Mouse (Mus musculus): ENCODE results near the gene Akr1b3. TPM values are rescaled to one million over a fixed set of nuclear protein-coding genes. Genes with fewer than 3 reads are reported as not detected.
"Not testable (repeated sequence)": the region's sequence is repeated elsewhere in the genome, so short reads cannot be mapped to it uniquely, and the experiment has no call there.

Akr1b3 gene
- total RNA-seq, 2 experiments from 2014 or later = 42.2 to 45.5 TPM

DNA sequence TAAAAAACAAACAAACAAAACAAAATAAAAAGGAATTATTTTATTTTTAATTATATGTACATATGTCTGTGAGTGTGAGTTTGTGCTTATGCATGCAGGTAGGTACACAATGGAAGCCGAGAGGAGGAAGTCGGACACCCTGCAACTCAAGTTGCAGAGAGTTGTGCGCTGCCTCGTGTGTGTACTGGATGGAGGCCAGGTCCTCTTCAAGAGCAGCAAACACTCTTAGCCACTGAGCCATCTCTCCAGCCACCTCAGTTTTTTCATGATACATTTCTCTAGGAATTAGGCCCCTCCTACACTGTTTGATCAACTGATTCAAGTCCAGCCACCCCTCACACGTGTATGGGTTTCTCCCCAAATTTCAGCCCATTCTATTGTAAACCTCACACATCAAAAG lies 17.4 kb upstream of the Akr1b3 start:
- intact Hi-C loops (cut with DNase I) = no loop called here
- no peak for DNase-seq (ENCODE audit: low spot score in 2 of 2)

- DNase-seq (ENCODE audit: low spot score in 2 of 2); intact Hi-C loops (cut with DNase I): not testable (repeated sequence)
These were observed 14.5 kb upstream of the Akr1b3 start for GRCm38 (mm10) chr6:34331804-34332203.

- no peak for DNase-seq (ENCODE audit: low spot score in 2 of 2)
- intact Hi-C loops (cut with DNase I) = no loop called here
These were observed 14.1 kb upstream of the Akr1b3 start for GRCm38 (mm10) chr6:34331379-34331778.

DNA sequence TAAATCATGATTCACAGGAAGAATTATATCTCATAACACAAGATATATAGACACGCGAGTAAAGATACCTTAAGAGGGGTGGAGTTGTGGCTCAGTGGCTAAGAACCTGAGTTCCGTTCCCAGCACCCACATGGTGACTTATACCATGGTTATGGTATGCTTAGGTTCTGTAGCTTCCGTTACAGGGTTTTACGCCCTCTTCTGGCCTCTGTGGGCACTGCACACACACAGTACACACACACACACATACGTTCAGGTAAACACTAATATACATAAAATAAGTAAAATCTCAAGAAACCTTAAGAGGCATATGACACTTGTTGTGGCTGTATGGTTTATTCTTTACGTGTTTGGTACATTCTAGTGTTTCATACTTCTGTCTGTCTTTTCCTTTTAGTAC lies 4.8 kb upstream of the Akr1b3 start:
- intact Hi-C loops (cut with DNase I) = no loop called here

DNA sequence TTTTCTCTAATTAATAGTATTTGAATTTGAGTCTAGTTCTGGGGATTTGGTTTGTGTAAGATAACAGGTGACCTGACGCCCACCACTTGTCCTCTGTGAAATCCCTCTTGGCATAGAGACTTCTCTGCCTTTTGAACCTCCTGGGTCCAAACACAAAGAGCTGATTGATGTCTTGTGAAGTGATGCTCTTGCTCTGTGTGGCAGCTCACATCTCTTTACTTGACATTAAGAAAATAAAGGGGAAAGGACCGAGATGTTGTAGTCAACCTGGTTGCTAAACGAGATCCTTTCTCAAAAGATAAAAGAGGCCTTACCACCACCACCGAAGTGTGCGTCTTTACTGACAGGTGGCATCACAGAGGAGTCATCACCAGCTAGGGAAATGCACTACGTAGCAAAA lies 1.4 kb upstream of the Akr1b3 start:
- DNase-seq (ENCODE audit: low spot score in 2 of 2) = no peak
- intact Hi-C loops (cut with DNase I) = no loop called here

More for the DNA sequence above, 4.8 kb upstream of the Akr1b3 start:
- DNase-seq (ENCODE audit: low spot score in 2 of 2) = no peak

- no peak for DNase-seq (ENCODE audit: low spot score in 2 of 2)
These were observed 894 bp upstream of the Akr1b3 start for GRCm38 (mm10) chr6:34318172-34318571.

DNA sequence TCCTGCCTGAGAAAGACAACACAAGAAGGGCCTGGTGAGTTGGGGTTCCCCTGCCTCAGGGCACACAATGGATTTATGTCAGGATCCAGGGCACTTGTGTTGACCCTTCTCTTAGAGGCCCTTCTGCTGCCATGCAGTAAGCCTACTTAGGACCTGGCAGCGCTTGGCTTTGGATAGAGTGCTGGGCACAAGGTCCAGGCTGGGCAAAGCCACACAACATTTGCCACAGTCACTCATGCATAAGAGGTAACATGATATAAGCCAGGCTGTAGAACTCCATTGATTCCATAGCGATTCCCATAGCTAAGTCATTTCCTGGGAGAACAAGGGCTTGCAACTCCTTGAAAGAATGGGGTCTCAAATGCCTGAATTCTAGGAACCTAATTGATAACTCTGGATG lies 3.4 kb downstream of the Akr1b3 start:
- intact Hi-C loops (cut with DNase I) = no loop called here
- DNase-seq (ENCODE audit: low spot score in 2 of 2) = no peak

More at GRCm38 (mm10) chr6:34318172-34318571, 894 bp upstream of the Akr1b3 start:
- intact Hi-C loops (cut with DNase I) = no loop called here

GRCm38 (mm10) chr6:34313386-34313785 lies 3.9 kb downstream of the Akr1b3 start:
- intact Hi-C loops (cut with DNase I) = no loop called here

GRCm38 (mm10) chr6:34310023-34310595 lies 7.2 kb downstream of the Akr1b3 start:
- intact Hi-C loops (cut with DNase I) = no loop called here

More at GRCm38 (mm10) chr6:34313386-34313785, 3.9 kb downstream of the Akr1b3 start:
- no peak for DNase-seq (ENCODE audit: low spot score in 2 of 2)

DNA sequence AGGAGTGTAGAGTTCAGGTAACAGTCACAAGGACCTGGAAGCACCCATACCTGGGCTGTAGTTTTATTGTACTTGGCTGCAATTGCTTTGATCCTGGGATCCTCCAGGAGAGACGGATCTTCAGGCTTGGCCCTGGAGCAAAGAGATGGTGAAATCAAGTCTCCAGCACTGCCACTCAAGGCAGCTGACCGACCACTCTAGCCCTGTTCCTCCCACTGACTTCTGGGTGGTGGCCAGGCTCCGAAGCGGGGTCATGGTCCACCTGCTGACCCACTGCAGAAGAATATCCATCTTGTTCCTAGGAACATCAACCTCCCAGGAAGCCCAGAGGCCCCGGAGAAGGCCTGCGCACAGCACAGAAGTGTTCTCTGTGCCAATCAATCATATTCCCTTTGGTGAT lies 7.8 kb downstream of the Akr1b3 start:
- intact Hi-C loops (cut with DNase I) = no loop called here
- no peak for DNase-seq (ENCODE audit: low spot score in 2 of 2)

More at GRCm38 (mm10) chr6:34310023-34310595, 7.2 kb downstream of the Akr1b3 start:
- no peak for DNase-seq (ENCODE audit: low spot score in 2 of 2)

DNA sequence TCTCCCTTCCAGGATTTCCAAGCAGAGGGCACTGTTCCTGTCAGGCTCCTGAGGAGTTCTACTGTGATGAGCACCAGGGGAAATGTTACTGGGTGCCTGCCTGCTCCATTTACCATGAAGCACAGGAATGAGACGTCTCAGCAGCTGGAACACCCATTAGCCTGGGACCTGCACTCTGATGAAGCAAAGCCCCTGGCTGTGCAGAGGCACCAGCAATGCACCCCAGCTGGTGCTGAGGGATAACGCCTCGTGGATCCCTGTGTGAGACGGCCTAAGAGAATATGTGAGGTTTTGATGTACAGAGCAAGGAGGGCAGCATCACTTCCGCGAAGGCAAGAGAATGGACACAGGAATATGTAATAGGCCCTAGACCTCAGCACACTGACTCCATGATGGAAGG lies 10.5 kb downstream of the Akr1b3 start:
- intact Hi-C loops (cut with DNase I) = no loop called here
- no peak for DNase-seq (ENCODE audit: low spot score in 2 of 2)

DNA sequence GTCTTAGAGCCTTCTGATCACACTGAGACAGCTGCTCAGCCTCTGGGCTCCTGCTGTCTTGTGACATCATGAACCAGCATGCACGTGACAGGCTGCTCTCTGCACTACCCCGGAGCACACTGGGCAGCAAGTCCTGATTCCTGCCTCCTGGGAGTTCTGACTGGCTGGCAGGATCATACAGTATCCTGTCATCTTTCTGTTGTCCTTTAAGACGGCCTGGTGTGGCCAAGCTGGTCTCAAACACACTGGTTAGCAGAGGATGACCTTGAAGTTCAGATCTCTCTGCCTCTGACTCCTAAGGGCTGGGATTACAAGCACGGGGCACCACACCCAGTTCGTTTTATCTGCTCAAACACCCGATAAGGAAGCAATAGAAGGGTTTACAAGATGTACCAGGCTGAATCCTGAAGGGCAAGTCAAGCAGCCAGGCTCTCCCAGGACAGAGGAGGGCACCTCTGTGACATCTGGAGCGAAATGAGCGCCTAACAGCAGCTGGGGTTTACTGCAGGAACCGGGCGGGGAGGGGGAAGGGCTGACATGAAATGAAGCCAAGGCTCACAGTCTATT lies 12.5 kb downstream of the Akr1b3 start:
- intact Hi-C loops (cut with DNase I) = no loop called here
- no peak for DNase-seq (ENCODE audit: low spot score in 2 of 2)

- DNase-seq (ENCODE audit: low spot score in 2 of 2) = no peak
- intact Hi-C loops (cut with DNase I) = no loop called here
These were observed 20.2 kb downstream of the Akr1b3 start for GRCm38 (mm10) chr6:34297055-34297454.

DNA sequence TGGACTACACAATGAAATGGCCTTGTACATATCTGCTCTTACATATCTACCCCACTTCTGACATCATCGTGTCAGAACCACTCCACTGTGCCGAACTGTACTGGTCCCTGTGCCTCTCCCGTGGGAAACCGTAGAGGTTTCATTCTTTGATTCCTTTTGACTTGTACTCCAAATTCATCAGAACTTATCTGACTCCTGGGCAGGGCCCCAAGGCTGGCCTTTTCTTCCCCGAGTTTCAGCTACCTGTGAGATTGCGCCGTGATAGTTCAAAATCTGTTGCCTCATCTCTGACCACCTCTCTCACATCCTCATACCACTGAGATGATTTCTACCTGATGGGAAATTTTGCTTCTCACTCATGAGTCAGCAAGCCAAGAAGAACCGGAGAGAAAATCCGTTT lies 21.8 kb downstream of the Akr1b3 start:
- no peak for DNase-seq (ENCODE audit: low spot score in 2 of 2)
- intact Hi-C loops (cut with DNase I) = no loop called here

DNA sequence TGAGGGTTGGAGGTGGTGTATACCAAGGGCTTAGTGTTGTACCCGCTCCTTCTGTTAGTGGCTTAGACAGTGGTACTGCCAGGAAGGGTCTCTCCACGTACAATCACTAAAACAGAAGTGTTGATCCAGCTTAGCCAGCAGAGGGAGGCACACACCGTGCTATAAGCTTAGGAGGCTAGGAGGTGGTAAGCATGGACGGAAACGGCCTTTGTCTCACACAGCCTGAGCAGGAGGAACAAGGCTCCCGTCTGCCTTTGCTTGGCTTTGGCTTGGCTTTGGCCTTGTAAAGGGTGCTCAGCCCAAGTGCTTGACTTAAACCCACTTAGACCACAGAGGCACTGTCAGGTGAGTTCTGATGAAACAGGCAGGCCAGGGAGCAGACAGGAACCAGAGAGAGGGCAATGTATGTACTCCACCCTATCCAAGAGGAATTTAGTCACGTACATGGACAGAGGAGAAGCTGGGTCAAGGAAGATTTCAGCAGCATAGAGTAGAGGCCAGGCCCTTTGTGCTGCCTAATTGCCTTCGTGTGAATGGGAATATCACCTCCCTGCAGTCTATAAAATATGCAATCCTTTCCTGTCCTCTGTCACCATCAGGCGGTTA lies 24.3 kb downstream of the Akr1b3 start:
- intact Hi-C loops (cut with DNase I) = loop anchor here (1.0 to 2.0 kb wide), 4 partner anchors 53 to 468 kb away; no protein-coding TSS in a partner anchor
- peak; percentile 64 to 81 for DNase-seq (ENCODE audit: low spot score in 2 of 2)

GRCm38 (mm10) chr6:34292196-34292881 lies 24.9 kb downstream of the Akr1b3 start:
- intact Hi-C loops (cut with DNase I) = loop anchor here (1.0 to 2.0 kb wide), 2 partner anchors 79 to 468 kb away; no protein-coding TSS in a partner anchor
- DNase-seq (ENCODE audit: low spot score in 2 of 2) = no peak

- intact Hi-C loops (cut with DNase I) = no loop called here
- DNase-seq (ENCODE audit: low spot score in 2 of 2) = peak in 1 of 2 experiments; percentile 83
These were observed 26.6 kb downstream of the Akr1b3 start for GRCm38 (mm10) chr6:34290681-34291080.

DNA sequence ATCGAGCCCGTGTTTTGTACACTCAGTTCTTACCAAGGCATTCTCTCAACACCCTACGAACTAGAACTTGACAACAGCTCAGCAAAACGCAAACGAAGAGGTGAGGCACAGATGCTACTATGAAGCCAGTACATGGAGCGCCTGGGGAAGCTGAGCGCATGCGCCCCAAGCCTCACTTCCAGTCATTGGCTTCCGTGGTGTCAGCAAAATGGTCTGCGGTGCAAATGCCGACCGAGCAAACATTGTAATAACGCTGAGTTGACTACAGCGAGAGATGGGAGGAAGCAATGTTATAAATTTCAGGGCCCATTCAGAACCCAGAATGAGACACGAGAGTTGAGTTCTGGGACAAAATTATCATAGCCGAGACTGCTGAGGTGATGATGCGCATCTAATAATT lies 27.2 kb downstream of the Akr1b3 start:
- intact Hi-C loops (cut with DNase I) = no loop called here

DNA sequence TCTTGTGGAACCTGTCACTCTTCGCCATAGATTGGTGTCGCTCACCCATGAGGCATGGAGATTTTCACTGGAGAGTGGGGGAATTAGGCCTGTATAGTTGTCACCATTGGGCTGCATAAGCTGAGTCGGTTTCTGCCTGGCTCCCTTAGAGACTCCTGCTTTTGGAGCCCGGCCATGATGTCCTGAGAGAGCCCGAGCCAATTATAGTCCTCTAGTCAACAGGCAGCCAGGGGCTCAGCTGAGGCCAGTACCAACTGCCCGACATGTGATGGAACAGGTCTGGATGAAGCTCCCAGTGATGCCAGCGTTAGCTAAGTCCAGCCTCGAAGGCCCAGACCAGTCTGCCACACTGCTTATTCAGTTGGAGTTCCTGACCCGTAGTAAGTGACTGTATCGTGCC lies 29.2 kb downstream of the Akr1b3 start:
- intact Hi-C loops (cut with DNase I) = no loop called here
- no peak for DNase-seq (ENCODE audit: low spot score in 2 of 2)

More for the DNA sequence above, 27.2 kb downstream of the Akr1b3 start:
- no peak for DNase-seq (ENCODE audit: low spot score in 2 of 2)

- DNase-seq (ENCODE audit: low spot score in 2 of 2) = peak in 1 of 2 experiments; percentile 53
- intact Hi-C loops (cut with DNase I) = no loop called here
These were observed 30.4 kb downstream of the Akr1b3 start for GRCm38 (mm10) chr6:34286841-34287240.
